Mouse (Mus musculus): ENCODE results near the gene Dpm1.

Gene Dpm1

DNA sequence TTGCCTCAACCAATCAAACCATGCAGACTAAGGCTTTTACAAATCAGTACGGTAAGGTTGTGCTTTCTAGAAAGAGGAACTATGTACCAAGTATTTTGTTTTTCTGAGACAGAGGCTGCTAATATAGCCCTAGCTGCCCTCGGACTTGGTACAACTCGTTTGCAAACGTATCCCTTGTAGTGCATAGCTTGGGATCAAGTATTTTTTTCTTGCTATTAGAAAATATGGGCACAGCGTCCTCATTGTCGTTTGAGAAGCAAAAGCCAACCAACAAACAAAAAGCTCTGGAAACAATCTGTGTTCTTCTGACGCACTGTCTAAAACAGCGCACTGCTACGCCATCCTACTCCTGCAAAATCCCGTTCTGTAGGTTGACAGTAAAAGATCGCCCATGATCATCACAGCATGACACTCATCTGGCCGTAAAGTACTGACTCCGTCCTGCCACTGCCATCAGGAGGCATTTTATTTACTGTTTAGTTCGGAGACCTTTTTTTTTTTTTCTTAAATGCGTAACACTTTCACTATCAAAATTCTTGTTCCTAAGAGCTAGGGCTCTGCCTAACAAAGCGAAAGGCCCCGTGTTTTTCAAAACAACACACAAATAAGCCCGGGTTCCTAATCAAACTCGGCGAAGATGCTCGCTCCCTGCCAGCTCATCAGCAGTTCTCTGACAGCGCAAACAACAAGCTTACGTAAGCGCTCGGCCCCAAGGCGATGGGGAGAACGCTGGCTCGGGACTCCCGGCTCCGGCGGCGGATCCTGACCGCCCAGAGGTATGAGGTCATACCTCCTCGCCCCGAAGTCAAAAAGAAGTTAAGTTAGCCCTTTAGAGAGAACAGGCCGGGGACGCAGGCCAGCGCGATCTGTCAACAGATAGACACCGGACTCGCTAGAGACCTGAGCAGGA is 1.0 kb downstream of the Dpm1 start:
- DNase-seq (ENCODE audit: low spot score in 2 of 2) = peak; percentile 35 to 63

DNA sequence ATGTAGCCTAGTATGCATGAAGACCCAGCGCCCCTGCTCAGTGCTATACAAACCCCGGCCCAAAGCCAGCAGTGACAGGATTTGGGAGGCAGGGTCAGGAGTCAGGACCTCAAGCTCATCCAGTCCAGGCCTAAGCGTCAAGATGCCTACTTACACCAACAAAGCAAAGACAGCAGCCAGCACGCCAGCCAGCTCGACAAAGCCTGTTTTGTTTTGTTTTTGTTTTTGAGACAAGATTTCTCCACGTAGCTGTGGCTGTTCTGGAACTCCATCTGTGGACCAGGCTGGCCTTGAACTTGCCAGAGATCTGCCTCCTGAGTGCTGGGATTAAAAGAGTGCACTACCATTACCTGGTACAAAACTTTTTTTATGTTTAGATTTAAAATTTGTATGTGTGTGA is 7.1 kb downstream of the Dpm1 start:
- no peak for DNase-seq (ENCODE audit: low spot score in 2 of 2)

DNA sequence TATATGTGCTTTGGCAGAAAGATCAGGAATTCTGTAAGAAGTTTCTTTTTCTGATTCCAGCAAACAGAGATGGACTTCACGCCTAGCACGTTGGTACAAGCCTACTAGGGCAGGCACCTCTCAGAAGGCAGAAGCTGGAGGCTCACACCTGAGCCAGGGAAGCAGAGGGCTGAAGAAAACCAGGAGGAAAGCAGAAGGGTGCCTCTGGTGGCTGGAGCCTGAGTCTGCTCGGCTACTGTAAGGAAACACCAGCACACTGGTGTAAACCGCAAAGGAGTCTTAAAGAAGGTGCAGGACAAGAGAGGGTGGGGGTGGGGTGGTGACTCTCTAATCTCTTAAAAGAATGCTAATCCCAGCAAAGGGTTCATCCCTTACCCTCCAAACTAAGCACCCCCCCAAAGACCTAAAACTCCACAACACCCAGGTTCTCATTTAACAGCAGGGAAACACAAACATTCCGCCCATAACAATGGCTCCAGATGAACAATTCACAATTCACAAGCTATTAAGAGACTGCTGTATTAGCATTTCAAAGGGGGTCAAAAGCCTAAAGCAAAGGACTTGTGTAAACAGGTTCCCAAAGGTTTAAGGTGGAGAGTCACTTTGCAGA is 16.5 kb downstream of the Dpm1 start:
- no peak for DNase-seq (ENCODE audit: low spot score in 2 of 2)

DNA sequence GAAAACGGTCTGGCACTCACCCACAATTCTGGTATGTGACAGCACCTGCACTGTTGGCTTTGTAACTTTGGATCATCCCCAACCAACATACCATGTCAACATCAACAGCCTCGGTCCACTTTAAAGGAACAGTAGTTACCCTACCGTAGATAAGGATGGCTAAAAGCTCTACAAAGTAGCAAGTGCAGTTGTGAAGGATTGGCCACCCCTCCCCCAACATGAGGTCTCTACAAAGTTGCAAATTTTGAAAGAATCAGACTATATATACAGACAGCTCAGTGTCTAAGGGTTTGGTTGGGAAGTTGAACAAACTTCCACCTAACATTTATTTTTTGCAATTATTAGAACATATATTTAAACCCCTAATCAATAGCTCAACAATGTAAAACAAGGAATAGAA is 22.5 kb downstream of the Dpm1 start:
- no peak for DNase-seq (ENCODE audit: low spot score in 2 of 2)

DNA sequence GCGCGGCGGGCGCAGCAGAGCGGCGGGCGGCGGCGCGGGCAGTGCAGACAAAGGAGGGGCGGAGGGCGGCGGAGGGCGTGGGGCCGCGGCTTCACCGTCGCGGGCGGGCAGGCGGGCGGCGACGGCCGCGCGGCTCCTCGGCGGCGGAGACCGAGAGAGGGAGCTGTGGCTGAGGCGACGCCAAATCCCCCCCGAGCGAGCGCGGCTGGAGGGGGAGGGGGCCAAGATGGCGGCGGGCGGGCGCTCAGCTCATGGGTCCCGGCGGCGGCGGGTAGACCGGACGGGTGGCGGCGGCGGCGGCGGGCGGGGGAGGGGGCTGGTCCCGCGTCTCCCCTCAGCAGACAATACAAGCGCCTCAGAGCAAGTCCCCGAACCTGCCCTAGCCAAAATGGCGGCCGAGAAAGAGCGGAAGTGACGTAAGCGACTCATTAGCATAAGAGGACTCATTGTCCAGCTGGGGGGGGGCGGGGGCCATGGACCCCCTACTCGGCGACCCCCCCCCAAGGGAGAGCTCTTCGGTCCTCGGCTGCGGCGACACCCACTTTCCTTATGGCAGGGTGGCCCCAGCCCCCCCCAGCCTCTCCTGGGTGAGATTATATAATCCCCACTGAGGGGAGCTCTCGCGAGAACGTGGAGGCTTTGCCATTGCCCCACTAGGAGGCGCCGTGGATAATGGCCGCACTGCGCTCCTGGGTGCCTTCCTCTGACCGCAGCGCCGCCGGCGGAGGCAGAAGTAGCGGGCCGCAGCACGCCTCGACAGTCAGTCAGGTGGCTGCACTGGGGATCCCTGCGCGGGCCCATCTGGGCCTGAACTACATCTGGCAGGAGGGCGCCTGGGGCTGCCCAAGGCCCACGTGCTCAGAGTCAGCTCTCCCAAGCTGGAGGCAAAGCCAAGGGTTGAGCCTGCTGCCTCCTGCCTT is 23.4 kb downstream of the Dpm1 start, which contains the start of gene Adnp:
Gene Adnp (minus strand): TSS at position 388 of the 920 bp plus-strand sequence.
- DNase-seq (ENCODE audit: low spot score in 2 of 2) = peak; percentile 92 to 96

DNA sequence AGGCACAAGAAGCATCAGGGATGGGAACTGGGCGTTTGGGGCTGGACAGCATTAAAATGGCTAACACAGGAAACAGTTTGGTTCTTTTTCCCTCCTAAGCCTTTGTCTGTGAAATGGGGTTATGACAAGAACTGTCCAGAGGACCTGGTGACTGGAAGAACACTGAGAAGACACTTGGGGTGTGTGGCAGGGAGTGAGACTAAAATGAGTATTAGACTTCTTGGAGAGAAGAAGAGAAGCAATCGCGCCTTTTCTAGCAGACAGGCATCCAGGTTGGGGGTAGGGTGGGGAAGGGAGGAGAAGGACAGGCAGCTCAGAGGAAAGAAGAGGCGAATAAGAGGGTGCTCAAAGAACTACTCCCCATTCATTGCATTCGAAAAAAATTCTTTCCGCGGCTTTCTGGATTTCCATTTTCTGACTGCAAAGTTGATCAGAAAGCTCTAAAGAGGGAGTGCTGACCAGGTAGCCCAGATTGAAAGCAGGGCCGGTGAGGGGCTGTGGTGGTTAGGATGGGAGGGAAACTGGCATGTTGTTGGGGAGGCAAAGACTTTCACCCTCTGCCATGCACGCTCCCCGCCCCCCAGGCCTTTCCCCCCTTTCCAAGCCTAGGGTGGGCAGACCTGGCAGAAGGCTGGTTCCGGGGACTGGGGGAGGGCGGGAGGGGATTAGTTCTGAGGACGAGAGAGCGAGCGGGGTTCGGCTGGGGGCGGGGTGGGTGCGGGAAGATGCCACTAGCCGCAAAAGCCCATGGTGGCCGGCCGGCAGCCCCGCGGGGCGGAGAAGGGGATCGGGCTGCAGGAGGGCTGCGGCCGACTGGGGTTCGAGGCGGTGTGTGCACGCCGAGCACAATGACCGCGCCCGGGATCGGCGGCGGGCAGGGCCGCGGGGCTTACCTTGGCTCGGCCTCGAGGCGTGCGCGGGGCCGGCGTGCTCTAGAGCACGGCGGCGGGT is 24.4 kb downstream of the Dpm1 start:
- DNase-seq (ENCODE audit: low spot score in 2 of 2) = no peak

DNA sequence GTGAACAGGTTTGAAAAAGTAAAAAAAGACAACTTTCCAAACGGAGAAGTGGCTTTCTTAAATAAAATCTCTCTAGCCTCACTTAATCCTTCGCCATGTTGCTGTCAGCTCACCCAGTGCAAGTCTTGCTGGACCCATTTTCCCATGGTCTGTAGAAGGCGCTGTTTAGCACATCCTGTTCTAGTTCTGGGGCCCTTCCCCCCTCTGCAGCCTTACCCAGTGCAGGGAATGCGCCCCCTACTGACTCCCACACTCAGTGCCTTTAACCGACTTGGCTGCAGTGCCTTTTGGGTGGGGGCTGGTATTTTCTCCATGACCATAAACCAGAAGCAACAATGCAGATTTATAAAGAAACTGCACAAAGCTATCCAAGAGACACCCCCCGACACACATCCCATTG is 25.1 kb downstream of the Dpm1 start:
- peak; percentile 93 to 94 for DNase-seq (ENCODE audit: low spot score in 2 of 2)

DNA sequence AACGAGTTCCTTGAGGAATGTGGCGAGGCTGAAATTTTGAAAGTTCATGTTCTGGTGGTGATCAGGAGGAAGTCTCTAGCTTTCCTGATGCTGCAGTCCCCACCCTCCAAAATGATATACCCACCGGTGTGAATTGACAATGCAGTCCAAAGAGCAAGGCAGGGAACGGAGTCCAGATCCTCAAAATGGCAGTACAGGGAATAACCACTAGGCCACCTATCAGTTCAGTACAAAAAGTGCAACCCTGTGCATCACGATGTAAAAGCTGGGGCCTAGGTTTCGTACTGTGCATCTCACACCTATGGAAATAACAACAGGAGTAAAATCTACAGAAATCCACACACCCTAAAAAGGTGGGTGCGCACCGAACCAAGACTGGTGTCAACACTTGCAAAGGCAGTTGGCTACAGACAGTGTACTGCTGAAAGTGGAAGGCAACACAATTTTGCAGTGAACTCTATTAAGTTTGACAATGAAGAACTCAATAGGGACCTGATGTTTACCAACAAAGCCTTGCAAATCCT is 25.9 kb downstream of the Dpm1 start:
- no peak for DNase-seq (ENCODE audit: low spot score in 2 of 2)

DNA sequence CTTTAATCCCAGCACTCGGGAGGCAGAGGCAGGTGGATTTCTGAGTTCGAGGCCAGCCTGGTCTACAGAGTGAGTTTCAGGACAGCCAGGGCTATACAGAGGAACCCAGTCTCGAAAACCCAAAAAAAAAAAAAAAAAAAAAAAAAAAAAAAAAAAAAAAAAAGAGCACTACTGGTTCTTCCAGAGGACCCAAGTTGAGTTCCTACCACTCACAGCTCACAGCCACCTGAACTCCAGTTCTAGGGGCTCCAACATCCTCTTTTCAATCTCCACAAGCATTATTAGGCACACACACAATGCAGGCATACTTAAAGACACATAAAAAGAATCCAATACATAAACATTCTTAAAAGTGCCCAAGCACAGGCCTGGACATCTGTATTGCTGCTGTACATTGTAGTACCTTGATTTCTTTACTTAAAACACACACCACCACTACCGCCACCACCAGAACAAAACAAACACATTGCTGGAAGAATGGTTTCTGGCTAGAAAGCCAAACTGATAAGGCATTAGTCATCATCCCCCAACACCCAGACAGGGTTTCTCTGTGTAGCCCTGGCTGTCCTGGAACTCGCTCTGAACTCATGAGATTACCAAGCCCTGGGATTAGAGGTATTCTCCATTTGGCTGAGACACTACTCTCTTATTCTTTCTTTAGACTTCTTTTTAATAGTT is 30.2 kb downstream of the Dpm1 start:
- DNase-seq (ENCODE audit: low spot score in 2 of 2) = no peak

DNA sequence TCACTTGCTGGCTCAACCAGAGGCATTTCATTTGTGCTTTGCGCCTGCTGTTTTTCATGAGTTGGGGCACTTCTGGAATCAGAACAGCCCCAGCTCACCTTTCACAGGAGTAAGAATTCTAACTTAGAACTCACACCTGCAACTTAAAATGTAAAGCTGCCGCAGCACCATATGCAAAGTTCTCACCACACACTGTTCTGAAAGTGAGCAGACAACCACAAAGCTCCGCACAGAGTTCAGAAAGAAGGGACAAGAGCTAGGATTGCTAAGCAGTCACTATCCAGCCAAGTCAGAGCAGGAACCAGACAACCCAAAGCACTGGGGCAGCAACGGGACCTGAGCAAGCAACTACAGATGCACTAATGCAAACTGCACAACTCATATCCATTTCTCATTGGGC is 30.9 kb downstream of the Dpm1 start:
- no peak for DNase-seq (ENCODE audit: low spot score in 2 of 2)

DNA sequence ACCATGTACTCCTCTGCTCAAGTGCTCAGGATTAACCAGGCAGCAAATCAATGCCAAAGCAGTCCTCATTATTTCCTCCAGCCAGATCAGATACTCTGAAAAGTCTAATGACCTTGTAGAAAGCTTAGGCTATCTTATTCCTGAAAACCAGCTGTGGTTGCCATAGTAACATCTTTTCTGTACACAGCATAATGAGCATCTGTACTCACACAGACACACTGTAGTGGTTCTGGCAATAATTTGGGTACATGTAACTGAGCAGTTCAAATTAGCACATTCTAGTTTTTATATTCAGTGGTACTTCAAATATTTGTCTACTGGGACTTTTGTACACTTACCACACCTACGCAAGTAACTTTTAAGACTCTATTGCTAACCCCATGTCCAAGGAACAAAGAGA is 32.0 kb downstream of the Dpm1 start:
- no peak for DNase-seq (ENCODE audit: low spot score in 2 of 2)

DNA sequence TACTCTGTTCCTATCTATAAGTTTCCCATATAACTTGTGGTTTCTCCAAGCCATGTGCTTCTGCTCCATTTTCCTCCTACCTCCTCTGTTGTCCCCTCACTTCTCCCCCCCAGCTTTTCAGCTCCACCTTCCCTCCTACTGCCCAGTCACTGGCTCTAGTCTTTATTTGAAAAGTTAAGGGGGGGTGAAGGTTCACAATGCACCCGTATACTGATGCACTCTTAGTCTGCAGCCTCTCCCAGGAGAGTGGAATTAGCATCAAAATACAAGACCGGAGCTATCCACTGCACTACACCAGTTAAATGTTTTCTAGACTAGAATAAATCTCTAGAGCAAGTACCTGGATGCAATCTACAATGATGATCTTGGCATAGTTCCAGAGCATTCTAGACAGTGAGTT is 34.7 kb downstream of the Dpm1 start:
- DNase-seq (ENCODE audit: low spot score in 2 of 2) = no peak

DNA sequence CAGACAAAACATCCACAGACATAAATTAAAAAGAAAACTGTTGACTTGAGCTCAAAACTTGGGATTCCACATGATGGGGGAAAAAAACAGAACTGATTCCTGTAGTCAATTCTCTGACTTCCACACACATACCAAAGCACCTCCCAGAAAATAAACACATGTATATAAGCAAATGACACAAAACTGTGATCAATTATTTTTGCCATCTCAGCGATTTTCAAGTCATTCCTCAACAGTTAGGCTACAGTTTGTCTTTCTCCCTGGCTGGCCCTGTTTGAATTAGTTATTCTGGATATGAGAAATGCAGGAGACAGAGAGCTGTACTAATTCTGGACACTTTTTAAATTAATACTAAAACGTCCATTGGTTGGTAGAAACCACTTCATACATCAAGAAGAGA is 36.7 kb downstream of the Dpm1 start:
- no peak for DNase-seq (ENCODE audit: low spot score in 2 of 2)

DNA sequence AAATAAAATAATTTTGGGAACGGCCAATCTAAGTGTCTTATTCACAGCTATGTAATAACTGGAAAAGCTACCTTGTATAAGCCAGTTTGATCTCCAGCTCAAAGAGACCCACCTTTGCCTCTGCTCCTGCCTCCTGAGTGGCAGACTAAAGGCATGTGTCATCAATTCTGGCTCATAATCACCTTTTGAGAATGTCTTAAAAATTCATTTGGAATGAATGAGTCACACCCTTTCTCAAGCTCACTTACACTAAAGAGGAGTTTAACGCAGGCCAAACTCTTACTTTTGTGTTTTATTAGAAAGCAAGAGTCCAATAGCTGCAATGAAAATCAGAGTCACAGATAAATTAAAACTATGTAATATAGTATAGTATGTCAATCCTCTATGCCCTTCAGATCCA is 38.5 kb downstream of the Dpm1 start:
- DNase-seq (ENCODE audit: low spot score in 2 of 2) = no peak

DNA sequence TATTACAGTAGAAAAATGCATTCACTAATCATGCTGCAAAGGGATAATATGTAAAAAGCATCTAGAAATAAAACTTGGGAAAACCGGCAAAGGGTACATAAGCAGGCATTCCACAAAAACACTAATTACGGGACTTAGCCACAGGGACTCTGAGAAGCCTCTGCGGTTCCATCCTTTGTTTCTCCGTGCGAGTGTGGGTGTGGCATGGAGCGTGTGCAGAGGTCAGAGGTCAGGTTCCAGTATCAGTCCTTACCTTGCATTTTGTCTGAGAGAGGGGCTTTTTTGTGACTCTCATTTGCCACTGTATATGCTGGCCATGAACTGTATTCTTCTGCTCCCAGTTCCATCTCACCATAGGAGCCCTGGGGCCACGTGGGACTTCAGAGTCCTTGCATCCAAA is 54.4 kb downstream of the Dpm1 start:
- no peak for DNase-seq (ENCODE audit: low spot score in 2 of 2)

DNA sequence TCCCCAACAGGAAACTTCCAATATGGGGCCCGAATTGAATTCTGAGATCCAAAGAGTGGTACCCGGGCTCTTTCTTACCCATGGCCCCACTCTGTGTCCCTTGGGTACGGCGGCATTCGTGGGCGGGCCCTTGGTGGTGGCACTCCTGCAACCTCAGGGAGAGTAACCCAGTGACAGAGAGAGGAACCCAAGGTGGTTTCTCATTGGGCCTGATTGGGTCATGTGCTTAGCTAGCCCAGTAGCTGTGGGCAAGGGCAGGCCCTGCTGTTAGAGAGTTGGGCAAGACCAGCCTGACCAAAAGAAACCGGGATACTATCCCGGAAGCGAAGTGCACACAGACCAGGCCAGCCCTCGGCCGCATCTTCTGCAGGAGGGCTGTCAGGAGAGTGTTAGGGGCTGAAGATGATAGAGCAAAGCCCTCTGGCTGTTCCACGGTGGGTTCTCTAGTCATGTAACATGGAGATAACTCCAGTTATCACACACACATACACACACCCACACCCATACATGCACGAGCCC is 60.2 kb downstream of the Dpm1 start:
- no peak for DNase-seq (ENCODE audit: low spot score in 2 of 2)

DNA sequence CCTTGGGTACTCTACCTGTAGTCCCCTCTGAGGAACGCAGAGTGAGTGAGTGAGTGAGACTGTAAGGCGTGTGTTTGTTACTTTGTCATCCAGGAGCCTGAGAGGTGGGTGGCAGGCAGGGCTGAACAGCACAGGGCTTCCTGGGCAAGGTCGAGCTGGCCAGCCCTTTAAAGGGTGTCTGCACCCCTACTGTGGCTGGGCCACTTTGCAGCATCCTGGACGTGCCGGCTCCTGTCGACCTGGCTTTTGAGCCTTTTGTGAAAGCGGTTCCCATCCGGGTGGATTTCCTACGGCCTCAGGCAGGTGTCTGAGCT is 60.6 kb downstream of the Dpm1 start:
- no peak for DNase-seq (ENCODE audit: low spot score in 2 of 2)

DNA sequence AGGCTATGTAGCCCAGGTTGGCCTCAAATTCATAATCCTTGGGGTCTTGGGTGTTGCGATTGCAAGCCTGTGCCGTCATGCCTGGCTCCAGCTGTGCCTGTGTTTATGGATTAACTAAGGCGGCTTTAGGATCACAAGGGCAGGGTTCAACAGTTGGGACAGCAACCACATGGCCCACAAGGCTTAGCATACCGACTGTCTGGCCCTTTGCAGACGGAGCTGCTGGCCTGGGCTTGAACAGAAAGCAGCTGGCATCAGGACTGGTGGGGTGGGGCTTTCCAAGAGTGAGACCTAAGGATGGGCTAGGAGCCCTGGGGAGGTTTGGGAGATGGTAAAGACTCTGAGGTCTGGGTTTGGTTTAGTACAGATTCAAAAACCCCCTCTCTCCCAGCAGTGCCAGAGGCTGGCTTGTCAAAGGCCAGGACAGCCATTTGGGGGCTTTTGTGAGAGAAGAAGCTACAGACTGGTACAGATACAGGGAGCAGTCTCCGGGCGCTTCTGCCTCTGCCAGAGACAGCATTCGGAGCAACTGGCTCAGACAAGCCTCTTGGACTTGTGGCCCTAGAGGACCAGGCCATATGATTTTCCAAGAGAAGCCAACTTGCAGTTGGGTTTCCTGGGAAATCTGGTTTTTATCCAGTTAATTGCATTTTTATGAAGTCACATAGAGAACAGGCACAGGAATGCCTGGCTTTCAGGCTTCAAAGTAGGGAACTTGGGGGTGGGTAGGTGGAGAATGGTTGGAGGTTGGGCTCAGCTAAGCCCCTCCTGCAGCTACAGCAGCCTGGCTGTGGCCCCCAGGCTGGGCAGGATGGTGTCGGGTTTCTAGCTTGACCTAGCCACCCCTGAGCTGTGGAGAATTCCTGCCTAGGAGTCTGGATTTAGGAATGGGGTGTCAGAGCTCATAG is 61.2 kb downstream of the Dpm1 start:
- DNase-seq (ENCODE audit: low spot score in 2 of 2) = no peak

DNA sequence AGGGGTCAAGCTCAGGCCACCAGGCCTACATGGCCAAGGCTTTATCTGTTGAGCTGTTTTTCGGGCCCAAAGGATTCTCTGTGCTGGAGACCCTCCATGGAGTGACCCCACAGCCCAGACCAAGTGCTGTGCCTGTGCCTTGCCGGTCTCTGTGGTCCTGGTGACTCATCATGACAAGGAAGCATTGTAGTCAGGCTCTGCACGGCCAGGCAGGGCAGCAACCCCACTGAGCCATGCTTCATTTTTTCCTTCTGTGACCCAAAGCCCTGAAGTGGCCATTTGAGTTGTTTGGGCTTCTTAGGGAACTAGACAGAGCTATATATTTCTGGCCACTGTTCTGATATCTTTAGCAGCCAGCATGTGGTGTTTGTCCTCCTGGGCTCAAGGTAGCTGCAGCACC is 62.6 kb downstream of the Dpm1 start:
- no peak for DNase-seq (ENCODE audit: low spot score in 2 of 2)
